Mouse (Mus musculus): ENCODE data around the gene Pitpnm1.

The Pitpnm1 gene

DNA sequence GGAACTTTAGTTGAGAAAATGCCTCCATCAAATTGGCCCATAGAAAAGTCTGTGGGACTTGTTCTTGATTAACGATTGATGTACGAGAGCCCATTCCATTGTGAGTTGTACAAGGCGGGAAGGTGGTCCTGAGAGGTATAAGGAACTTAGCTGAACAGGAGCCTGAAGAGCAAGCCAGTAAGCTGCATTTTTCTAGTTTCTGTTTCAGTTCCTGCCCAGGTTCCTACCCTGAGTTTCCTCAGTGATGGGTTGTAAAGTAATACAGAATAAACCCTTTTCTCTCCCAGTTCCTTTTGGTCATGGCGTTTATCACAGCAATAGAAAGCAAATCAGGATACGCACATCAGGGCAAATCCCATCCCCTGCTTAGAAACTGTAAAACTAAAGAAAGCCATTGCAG lies 38.1 kb downstream of the Pitpnm1 start:
- no peak for DNase-seq (ENCODE audit: low read depth, low spot score)

DNA sequence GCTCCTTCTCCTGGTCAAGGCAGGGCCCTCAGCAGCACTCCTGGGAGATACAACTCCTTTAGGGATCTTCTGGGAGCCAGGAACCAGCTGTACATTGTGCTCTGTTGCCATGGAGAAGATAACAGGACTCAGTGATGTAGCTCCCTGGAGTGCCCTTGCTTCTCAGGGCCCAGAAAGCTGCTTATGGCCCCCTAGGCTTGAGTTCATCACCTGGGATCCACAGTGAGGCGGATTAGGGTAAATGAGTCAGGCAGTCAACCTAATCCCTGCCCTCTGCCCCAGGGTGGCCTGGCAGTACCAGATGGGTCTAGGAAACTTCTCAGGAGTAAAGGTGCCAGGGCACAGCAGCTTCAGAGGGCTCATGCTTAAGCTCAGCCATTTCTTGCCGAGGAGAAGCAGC lies 39.6 kb downstream of the Pitpnm1 start, which contains the start of gene Gpr152:
TSS of gene Gpr152 (plus strand) at position 342 of the 400 bp plus-strand sequence.
- no peak for DNase-seq (ENCODE audit: low read depth, low spot score)

GRCm38 (mm10) chr19:4140147-4140546 lies 40.3 kb downstream of the Pitpnm1 start:
- no peak for DNase-seq (ENCODE audit: low read depth, low spot score)

DNA sequence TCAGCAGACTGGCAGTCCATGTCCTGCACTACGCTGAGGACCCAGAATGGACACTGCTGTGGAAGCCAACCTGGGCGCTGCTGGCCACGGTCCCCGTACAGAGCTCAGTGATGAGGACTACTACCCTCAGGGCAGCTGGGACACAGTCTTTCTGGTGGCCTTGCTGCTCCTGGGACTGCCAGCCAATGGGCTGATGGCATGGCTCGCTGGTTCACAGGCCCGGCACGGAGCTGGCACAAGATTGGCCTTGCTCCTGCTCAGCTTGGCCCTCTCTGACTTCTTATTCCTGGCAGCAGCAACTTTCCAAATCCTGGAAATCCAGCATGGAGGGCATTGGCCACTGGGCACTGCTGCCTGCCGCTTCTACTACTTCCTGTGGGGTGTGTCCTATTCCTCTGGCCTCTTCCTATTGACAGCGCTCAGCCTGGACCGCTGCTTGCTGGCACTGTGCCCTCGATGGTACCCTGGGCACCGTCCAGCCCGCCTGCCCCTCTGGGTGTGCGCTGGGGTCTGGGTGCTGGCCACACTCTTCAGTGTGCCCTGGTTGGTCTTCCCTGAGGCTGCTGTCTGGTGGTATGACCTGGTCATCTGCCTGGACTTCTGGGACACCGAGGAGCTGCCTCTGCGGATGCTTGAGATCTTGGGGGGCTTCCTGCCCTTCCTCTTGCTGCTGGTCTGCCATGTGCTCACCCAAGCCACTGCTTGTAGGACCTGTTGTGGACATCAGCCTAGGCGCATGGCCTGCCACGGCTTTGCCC lies 42.8 kb downstream of the Pitpnm1 start:
- no peak for DNase-seq (ENCODE audit: low read depth, low spot score)

GRCm38 (mm10) chr19:4143759-4144268 lies 44.0 kb downstream of the Pitpnm1 start, which contains the start of gene Cabp4:
Cabp4 (minus strand) TSS chr19:4144033.
- DNase-seq (ENCODE audit: low read depth, low spot score), result no peak

- no peak for DNase-seq (ENCODE audit: low read depth, low spot score)
Observed at GRCm38 (mm10) chr19:4144550-4145498, 45.0 kb downstream of the Pitpnm1 start.

GRCm38 (mm10) chr19:4145936-4146335 lies 46.1 kb downstream of the Pitpnm1 start:
- DNase-seq (ENCODE audit: low read depth, low spot score), result no peak

- DNase-seq (ENCODE audit: low read depth, low spot score), result no peak
Observed at GRCm38 (mm10) chr19:4146366-4147021, 46.7 kb downstream of the Pitpnm1 start.

GRCm38 (mm10) chr19:4147022-4147405 lies 47.2 kb downstream of the Pitpnm1 start:
- DNase-seq (ENCODE audit: low read depth, low spot score), result no peak

DNA sequence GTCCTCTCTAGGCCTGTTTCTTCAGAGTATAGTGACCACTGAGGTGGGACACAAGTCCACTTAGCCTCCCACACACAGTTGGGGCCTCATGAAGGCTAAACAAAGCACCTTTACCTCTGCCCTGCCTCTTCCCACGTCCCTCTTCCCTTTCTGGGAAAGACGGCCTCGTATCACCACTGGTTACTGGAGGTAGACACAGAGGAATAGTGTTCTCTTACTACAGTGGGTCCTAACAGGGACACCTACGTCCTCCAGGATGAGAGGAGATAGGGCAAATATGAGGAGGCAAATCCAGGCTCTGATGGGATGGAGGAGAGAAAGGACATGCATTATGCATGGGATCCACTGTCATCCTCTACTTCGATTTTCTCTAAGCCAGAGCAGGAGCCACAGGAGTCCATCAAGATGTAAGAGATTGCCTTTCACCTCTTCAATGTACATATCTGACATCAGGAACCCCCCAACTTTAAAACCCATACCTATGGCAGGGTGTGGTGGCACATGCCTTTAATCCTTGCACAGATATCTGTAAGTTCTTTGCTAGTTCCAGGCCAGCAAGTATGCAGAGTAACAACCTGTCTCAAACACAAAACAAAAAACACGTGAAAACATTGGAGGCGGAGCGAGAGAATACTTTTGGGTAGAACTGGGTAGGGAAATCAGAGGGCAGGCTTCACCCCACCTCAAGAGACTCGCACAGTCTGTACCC lies 48.1 kb downstream of the Pitpnm1 start:
- no peak for DNase-seq (ENCODE audit: low read depth, low spot score)

DNA sequence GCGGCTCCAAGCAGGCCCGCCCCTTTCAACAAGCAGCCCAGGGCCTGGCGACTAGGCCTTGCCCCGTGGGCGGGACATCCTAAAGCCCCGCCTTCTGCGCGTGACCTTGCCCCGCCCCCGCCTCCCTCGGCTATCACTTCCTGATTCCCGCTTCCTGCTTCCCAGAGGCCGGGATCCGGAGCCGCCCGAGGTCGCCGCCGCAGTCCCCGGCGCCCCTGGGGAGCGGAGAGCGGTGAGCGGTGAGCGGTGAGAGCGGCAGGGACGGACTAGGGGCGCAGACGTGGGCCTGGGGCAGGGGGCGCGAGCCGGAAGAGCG lies 48.7 kb downstream of the Pitpnm1 start, which contains the start of gene Coro1b:
TSS of gene Coro1b (plus strand) at position 129 of the 316 bp plus-strand sequence.
- DNase-seq (ENCODE audit: low read depth, low spot score), result peak; percentile 87

DNA sequence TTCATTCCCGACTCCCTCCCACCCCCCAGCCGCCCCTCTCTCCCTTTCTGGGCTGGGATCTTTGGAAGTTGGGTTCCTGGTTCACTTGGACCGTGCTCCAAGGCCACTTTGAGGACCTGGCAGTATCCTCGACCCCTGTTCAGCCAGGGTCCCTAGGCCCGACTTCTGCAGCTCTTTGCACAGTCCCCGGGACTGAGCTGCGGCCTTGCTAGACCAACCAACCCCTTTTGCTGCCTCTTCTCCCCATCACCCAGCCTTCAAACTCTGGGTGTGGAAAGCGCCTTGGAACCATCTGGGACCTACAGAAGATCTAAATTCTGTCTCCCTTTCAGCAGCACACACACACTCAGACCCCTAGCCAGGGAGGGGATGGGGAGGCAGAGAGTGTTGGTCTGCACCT lies 49.0 kb downstream of the Pitpnm1 start:
- DNase-seq (ENCODE audit: low read depth, low spot score), result no peak

GRCm38 (mm10) chr19:4149283-4149682 lies 49.5 kb downstream of the Pitpnm1 start:
- no peak for DNase-seq (ENCODE audit: low read depth, low spot score)

DNA sequence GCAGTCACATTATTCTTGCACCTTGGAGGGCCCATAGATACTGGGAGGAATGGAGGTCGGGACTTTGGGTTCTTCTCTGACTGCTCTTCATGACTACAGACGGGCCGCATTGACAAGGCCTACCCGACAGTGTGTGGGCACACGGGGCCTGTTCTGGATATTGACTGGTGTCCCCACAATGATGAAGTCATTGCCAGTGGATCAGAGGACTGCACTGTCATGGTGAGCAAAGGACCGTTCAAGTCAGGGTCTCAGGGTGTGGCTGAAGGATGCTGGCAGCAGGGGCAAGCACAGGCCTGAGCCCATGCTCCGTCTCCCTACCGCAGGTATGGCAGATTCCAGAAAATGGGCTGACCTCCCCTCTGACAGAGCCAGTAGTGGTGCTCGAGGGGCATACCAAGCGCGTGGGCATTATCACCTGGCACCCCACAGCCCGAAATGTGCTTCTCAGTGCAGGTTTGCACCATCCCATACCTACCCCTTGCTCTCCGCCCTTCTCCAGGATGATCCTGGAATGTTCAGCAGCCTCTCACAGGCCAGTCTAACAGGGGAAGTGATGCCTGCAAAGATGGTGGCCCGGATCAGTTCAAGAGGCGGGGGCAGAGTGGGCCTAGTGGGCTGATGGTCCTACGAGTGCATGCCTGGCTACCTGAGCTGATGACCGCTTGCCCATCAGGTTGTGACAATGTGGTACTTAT lies 50.1 kb downstream of the Pitpnm1 start:
- no peak for DNase-seq (ENCODE audit: low read depth, low spot score)

- no peak for DNase-seq (ENCODE audit: low read depth, low spot score)
Observed at GRCm38 (mm10) chr19:4150567-4151487, 51.0 kb downstream of the Pitpnm1 start.

GRCm38 (mm10) chr19:4151488-4151860 lies 51.7 kb downstream of the Pitpnm1 start:
- no peak for DNase-seq (ENCODE audit: low read depth, low spot score)

DNA sequence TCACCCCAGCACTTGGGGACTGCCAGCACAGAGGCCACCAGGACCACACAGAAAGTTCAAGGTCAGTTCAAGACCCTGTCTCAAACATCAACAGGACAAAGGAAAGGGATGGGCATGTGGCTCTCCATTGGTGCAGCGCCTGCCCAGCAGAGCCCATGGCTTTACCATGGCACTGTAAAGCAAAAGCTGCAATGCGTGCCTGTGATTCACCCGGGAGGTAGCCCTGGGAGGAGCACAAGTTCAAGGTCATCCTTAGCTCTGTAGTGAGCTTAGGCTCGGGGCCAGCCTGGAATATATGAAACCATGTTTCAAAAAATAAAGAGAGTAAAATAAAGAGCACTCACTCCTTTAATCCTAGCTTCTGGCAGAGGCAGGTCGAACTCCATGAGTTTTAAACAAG lies 52.1 kb downstream of the Pitpnm1 start:
- no peak for DNase-seq (ENCODE audit: low read depth, low spot score)

GRCm38 (mm10) chr19:4152445-4153231 lies 52.8 kb downstream of the Pitpnm1 start:
- no peak for DNase-seq (ENCODE audit: low read depth, low spot score)

GRCm38 (mm10) chr19:4153232-4153654 lies 53.4 kb downstream of the Pitpnm1 start, which contains the start of gene Ptprcap:
Ptprcap (plus strand) TSS chr19:4153604.
- no peak for DNase-seq (ENCODE audit: low read depth, low spot score)

Data from forelimb bud, embryonic 11.5 days (tissue).